Mouse (Mus musculus): ENCODE measurements around the gene Bag3.

Gene Bag3

DNA sequence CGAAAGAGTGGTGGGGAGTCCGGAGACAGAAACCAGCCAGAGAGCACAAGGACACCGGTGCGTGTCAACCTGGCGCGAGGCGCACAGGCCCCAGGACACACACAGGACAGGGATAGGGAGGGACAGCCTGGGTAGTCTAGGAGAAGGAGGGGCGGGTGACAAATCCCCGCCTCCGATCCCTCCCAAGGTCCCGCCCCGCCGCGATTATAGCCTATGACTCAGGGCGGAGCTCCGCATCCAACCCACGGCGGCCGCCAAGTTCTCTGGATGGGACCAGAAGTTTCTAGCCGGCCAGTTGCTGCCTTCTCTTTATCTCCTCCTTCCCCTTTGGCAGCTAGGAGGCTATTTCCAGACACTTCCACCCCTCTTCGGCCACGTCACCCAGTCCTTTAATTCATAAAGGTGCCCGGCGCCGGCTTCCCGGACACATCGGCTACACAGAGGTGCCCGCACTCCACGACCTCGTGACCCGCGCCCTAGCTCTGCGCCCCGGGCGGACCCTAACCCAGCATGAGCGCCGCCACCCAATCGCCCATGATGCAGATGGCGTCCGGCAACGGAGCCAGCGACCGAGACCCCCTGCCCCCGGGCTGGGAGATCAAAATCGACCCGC is at the start of gene Bag3:
Bag3 (plus strand) TSS at position 268 of the 613 bp plus-strand sequence.
- DNase-seq (ENCODE audit: low spot score in 2 of 2), result peak; percentile 96 to 98

DNA sequence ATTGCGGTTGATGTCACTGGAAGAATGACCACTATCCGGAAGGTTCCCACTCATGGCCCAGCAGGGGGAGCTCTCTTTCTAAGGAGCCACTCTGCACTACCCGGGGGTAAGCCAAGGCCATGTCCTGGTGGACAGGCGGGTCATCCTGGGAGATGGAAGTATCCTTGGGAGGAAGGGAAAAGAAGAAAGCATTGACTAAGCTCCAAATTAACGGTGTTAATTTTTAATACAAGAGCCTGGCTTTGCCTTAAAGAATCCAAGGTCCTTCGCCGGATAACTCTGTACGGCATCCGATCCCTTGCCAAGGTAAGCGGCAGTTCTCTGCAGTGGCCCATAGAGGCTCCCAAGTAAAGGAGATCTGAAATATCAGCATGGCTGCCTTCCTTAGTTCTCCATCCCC is 49.1 kb upstream of the Bag3 start:
- DNase-seq (ENCODE audit: low spot score in 2 of 2), result peak; percentile 61 to 71

DNA sequence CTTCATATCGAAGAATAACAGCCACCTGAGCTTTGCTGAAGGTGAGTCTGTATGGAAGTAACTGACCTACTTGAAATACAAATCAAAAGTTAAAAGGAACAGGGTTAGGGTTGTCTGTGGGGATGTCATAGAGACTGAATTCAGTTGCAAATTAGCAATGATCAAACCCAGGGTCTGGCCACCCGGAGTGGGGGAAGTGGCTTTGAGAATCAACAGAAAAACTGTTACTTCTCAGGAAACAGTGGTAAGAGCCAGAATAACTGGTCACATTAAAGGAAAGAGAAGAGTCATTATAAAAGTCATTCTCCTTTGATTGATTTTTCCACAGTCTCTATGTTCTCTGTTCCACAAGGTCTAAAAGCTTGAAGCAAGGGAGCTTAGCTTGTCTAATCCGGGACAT is 34.4 kb upstream of the Bag3 start:
- DNase-seq (ENCODE audit: low spot score in 2 of 2), result no peak

DNA sequence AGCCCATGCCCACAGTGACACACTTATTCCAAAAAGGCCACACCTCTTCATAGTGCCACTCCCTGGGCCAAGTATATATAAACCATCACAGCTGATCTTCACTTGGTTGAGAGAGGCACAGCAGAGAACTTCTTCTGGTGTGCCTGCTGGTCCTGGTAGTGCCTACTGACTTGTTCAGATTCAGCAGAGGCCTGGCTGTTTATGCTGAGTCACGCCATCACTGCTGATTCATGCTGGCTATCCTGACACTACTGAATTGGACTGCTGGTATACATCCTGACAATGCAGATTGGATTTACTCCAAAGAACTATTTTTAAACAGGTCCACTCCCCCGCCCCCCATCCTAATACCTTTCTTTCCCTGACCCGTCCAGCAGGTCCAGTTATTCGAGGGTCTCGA is 28.9 kb upstream of the Bag3 start:
- no peak for DNase-seq (ENCODE audit: low spot score in 2 of 2)

DNA sequence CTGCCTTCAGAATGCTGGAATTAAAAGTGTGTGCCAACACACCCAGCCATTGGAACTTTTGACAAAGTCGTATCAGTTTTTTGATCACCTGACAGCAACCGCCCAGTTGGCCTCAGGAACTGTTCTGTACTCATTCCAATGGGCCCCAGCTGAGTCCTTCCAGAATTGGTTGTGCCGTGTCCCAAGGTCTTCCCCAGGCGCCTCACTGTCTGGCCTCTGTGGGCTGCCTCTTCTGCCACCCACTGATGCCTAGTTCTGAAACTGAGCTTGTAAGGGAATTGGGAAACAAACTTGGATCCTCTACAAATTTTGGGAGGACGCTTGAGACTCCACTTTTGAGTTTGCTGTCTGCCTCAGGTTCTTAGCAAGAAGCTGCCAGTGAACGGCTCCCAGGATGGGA is 23.6 kb upstream of the Bag3 start:
- no peak for DNase-seq (ENCODE audit: low spot score in 2 of 2)

DNA sequence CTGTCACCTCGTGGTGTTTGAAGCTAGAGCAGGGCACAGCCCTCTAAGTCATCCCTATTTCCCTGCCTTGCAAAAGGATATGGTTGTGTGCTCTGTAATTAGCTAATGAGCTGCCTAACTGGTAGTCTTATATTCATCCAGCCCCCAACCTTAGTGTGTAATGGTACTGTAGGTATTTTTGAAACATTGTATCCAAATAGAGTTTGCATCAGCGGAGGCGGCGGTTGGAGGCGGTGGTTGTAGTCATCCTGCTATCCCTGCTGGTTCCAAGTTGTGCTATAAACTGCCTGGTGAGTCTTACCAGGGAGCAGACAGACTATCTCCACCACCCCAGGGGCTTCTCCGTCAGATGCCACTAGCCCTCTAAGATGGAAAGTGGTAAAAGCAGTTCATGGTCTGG is 19.3 kb upstream of the Bag3 start:
- DNase-seq (ENCODE audit: low spot score in 2 of 2), result no peak

DNA sequence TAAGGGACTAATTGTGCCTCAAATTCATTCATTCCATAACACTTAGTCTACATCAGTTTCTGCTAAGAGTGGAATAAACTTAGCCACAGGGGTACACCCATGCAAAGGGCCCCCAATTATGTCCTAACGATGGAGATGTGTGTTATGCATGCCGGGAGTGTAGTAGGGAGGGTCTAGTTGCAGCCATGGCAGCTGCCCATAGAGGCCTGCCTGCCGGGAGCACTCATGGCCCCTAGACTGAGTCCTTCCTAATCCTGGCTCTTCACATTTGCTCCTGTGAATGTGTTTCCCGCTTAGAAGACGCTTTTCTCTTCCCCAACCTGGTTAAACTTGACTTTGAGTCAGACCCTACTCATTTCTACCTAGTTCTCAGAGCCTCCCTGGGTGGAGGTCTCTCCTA is 11.5 kb upstream of the Bag3 start:
- DNase-seq (ENCODE audit: low spot score in 2 of 2), result no peak

DNA sequence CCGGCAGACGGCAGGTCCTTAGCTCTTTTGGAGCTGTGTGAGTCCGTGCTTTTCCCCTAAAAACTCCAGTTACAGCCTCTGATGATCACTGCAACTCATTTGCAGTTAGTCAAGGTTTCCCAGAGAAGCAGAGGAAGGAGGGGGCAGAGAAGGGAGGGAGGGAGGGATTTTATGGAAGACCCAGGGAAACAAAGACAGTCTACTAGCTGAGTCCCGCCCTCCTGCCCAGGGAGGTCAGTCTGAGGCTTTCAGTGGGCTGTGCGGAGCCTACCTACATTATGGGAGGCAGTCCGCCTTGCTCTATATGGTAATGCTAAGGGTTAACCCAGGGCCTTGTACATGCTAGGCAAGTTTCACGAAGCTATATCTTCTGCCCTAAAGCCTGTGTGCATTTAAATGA is 9.9 kb upstream of the Bag3 start:
- no peak for DNase-seq (ENCODE audit: low spot score in 2 of 2)

DNA sequence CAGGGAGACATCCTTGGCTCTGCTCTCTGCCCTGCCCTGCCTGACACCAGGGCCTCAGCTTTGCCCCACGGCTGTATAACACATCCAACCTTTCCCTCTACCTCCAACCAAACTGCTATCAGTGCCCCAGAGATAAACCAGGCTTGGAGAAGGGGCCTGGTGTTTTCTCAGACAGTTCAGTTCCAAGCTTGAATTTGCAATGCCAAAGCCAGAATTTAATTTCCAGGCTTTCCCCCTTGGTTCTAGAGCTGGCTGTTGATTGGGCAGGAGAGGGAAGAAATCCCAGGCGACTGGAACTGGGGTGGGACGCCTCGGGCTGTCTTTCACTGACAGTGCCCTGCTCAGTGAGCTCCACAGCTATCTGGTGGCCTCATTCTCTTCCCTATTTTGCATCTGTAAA is 9.1 kb upstream of the Bag3 start:
- DNase-seq (ENCODE audit: low spot score in 2 of 2), result no peak

DNA sequence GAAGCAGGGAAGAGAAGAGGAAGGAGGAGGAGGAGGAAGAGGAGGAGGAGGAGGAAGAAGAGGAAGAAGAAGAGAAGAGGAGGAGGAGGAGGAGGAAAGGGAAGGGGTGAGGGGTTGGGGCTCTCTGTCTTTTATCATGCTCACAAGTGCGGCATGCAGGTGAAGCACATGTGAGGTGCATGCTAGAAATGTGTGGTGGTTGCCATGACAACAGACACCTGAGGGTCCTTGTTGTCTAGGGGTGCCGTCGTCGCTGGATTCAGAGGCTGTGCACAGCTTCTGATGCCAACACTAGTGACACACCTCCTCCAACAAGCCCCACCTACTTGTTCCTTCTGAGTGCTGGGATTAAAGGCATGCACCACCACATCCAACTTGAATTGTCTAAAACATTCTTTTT is 7.1 kb upstream of the Bag3 start:
- no peak for DNase-seq (ENCODE audit: low spot score in 2 of 2)

DNA sequence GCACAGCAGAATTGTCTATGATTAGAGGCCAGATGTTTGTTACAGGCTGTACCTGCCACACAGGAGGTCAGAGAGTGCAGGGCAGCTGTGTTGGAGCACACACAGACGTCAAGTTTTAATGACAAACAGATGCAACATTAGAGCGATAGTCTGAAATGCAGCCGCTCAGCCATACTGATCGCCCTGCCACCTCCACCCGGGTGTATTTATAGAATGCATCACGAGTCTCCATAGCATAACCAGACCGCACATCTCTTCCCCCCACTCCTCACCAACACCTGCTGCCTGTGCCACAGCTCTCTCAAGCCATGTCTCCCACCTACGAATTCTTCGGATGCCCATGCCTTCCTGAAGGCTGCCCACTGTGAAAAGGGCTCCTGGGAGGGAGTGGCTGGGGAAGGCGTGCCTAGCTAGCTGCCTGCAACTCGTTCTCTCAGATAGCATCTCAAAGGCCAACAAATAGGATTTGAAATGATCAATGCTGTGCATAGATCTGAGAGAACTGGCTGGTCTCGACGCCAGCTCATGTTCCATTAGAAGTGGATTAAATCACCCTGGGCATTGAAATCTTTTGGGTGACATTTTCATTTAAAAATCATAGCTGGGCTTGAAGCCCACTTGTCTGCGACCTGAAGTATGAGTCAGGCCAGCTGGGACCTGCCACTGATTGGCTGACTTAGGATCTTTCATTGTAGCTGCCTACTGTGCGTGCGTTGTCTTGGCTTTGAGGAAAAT is 3.9 kb upstream of the Bag3 start:
- no peak for DNase-seq (ENCODE audit: low spot score in 2 of 2)

DNA sequence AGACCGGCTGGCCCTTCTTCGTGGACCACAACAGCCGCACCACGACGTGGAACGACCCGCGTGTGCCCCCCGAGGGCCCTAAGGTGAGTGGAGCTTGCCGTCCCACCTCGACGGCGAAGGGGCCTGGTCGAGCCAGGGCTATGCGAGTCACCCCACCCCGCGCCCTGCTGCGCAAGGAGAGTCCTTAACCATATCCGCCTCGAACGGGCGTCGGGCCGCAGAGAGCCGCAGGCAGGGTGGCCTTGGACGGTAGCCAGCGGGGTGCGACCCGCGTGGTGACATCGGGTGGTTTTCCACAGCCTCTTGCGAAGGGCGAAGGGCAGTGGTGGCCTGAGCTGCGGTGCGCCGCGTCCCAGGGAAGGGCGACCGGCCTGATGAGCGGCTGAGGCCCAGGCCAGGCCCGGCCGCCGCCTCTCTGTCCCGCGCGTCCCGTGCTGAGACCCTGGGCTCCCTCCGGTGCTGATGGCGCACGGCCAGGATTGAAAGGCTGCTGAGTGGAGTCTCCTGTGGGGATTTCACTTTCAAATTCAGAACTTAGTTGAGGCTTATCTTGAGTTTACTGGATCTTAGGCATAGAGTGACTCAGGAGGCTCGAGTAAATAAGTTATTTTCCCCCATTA is 656 bp downstream of the Bag3 start:
- peak; percentile 76 to 77 for DNase-seq (ENCODE audit: low spot score in 2 of 2)

DNA sequence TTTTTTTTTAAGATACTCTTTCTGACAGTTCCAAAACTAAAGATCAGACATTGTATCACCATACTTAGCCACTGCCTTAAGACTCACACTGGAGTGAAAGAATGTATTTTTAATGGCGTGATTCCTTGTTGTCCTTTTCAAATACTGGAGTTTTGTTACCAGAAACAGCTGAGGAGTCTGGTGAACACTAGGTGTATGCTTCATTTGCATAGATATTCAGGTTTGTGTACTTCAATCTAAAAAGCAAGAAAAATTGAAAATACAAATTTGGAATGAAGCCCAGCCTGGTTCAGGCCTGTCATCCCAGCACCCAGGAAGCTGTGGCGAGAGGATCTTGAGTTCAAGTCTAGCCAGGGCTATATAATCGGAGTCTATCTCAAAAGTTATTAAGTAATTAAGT is 1.2 kb downstream of the Bag3 start:
- no peak for DNase-seq (ENCODE audit: low spot score in 2 of 2)

DNA sequence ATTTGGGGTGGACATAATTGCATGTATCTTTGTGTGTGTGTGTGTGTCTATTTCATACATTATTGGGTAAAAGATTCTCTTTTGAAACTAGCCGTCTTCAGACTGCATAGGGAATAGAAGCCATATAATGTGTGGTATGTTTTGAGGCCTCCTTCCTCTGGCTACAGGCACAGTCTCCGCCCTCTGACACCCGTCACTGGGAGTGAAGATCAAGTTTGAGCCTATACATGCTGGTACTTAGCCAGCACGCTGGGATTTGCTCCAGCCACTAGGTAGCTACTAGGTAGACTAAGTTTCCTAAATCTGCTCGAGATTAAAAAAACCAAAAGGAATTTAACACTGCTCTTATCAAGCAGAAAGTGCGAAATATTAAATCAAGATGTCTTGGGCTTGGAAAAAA is 3.2 kb downstream of the Bag3 start:
- no peak for DNase-seq (ENCODE audit: low spot score in 2 of 2)

DNA sequence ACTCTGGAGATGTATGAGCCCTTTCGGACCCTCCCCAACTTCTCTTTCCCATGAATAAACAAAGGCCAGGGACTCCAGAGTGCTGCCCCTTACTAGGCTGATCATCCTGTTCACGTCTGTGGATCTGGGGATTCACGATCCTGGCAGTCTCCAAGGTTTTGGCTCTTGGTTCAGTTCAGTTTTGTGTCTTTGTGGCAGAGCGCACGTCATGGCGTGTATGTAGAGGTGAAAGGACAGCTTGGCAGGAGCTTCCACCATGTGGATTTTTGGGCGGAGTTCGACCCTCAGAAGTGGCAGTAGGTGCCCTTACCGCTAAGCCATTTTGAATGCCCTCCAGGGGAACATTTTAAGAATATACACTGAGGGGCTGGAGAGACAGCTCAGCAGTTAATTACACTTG is 5.2 kb downstream of the Bag3 start:
- no peak for DNase-seq (ENCODE audit: low spot score in 2 of 2)

DNA sequence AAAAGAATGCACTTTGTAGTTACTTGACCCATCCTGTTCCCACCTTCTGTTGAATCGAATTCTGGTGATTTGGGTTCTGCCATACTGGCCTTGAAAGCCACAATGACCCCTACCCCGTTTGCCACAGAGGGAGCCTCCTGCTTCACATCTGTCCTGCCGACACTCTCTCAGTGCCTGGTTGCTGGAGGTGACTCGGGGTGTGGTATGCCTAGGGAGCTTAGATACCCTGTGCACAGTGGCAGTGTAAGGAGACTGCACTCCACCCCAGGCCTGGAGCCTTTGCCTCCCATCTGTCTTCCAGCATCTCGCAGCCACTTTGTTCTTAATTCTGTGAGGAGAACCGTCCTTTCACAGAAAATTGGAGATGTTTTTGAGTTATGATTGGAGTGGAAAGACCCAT is 5.7 kb downstream of the Bag3 start:
- no peak for DNase-seq (ENCODE audit: low spot score in 2 of 2)

DNA sequence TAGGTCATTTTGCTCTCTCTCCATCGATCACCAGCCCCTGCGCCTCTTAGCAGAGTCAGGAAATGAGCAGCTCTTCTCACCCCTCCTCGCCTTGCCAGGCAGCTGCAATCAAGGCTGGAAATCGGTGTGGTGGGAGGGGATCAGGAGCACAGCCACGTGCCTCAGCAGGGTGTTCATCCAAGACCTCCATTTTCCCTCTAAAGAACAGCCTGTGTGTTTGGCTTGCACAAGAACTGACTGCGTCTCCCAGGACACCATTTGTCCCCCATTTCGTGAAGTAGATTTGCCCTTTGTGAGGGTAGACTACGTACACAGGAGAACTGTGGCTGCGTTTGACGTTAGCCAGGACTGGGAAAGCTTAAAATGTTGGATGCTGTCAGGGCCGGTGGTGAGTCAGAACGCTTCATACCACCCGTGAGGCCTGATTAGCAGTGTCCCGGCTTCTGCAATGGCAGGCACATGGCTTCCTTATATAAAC is 6.2 kb downstream of the Bag3 start:
- peak in 1 of 2 experiments; percentile 74 for DNase-seq (ENCODE audit: low spot score in 2 of 2)

DNA sequence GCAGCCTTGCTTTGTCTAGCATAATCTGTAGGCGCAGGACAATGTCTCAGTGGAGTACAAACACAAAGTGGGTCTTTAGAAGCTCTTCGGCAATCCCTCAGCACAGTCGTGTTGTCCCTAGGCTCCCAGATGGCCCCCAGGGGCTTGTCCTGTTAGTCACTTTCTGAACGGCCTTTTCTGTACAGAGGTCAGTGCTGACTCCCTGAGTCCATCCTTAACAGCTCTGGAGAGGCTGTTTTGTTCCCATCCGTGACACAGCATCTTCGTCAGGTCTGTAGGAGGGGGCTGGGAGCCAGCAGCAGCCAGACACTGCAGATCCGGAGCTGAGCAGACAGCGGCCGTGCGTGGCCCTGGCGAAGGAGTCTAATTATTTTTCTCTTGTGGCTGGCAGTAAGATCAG is 7.6 kb downstream of the Bag3 start:
- no peak for DNase-seq (ENCODE audit: low spot score in 2 of 2)

DNA sequence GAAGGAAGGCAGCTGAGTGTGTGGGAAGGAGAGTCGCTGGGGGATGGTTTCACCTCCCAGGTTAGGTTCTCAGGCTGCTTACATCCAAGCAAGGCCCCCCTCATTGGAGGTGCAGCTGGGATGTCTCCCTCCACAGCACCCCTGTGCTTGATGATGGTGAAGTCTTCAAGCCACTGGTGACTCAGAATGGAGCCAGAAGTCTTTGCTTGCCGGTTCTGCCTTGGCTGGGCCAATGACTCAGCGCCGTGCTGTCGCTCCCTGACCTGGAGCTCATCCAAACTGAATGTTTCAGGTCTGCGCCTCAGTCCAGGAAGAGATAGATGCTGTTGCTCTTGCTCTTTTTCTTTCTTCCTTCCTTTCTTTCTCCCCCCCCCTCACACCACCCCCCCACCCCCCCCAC is 8.5 kb downstream of the Bag3 start:
- peak; percentile 65 to 83 for DNase-seq (ENCODE audit: low spot score in 2 of 2)

DNA sequence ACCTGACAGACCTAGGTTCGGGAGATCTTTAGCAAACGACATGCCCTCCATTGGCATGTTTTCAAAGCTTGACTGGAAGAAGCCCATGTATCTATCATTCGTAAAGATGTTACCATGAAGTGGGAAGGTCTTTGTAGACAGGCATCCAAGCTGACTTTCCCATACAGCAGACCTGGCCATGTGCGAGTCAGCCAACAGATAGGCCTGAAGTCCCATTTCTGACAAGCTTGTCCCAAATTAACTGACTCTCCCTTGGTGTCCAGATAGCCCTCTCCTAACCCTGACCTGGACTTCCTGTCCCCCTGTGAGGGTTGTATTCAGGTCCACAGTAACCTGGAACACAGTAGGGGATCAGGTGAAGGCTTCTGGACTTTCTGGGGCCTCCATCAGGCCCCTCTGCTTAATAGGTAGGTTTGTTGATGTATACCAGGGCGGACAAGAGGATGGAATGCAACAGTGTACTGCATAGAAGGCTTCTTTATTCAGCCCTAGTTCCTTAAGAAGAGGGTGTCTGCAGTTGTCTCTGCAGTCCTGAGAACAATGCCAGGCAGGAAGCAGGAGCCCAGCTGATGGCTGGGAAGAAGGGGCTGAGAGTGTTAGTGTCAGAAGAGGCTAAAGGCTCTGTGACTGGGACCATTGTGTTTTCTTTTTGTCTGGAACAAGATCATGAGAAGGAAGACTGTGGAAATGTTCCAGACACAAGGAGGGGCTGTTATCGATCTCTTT is 9.2 kb downstream of the Bag3 start:
- DNase-seq (ENCODE audit: low spot score in 2 of 2), result no peak

DNA sequence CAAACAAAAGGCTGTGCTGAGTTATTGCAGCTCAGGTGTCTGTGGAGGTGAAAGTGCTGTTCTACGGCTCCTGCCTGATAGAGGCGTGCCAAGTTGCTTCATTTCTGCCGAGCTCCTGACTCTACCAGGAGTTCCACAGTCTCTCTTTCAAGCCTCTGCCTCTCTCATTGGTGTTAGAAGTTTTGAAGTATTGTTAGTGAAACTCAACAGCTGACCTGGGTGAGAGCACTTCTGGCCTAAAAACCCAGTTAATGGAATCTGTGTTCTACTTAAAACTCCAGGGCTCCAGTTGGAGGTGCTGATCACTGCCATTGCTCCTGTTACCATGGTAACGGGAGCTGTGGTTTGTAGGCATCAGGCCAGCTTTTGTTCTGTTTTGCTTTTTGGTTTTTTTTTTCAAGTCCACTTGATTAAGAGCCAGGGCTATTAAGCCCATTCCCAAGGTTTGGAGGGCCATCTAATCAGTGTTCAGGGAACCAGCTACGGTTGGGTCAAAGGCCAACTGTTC is 11.6 kb downstream of the Bag3 start:
- DNase-seq (ENCODE audit: low spot score in 2 of 2), result no peak

DNA sequence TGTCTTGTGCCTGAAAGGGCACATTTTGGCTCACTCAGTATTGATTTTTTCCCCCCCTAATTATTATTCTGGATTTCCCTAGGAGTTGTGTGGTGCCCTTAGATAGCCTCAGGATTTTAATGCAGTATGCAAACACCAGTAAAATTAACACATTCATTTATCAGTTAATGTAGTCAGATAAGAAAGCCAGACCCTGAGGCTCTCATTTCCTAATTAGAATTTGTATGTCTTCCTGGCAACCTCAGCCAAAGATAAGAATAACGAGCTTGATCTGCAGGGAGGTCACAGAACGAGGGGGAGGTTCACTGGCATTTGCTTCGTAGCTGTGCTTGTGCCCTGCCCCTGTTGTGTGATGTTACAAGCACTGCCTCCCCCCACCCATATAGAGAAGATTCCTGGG is 12.7 kb downstream of the Bag3 start:
- no peak for DNase-seq (ENCODE audit: low spot score in 2 of 2)
